Mouse (Mus musculus) lung, postnatal 25 days (tissue): ENCODE data around the gene Olfr457.
"Not testable (repeated sequence)": the region's sequence is repeated elsewhere in the genome, so short reads cannot be mapped to it uniquely, and the experiment has no call there.

Experiments used
- DNase-seq: peaks from one replicate; pipeline ENCODE4 v3.0.0; 2022; ENCODE audit warnings: low spot score

Gene Olfr457

DNA sequence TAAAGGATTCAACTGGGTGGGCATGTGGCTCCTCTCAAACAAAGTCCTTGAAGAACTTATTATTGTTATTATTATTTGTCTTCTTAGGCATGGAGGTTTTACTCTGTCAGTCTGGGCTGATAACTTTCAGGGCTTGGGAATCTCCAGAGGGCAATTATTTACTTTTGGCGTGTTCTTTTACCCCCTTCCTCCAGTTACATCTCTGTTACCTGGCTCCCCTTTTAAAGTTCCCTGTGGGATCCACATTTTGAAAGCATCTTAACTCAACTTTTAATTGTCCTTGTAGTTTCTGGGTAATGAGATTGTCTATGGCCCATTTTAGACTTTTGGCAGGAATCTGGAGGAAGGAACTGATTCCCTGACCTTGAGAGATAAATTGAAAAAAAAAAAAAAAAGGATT lies at the start of gene Olfr457:
Gene Olfr457, minus strand, starts transcription at position 101 of the 400 bp plus-strand sequence.
- DNase-seq = no peak

DNA sequence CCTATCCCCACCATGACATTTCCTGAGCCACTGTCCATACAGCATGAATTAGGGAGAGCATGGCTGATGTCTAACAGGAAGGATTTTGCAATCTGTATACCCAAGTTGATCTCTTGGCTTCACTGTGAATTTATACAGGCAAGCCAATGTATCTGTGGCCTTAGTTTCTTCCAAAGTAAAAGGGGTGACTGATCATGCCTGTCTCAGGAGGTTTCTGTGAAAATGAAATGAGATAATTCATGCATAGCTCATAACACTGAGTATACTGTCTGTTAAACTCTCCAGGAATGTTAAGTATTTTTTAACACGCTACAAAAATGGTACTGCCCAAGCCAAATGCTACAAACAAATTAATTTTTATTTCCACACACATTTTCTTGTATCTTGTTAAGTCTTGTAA lies 37.3 kb upstream of the Olfr457 start:
- DNase-seq = no peak

DNA sequence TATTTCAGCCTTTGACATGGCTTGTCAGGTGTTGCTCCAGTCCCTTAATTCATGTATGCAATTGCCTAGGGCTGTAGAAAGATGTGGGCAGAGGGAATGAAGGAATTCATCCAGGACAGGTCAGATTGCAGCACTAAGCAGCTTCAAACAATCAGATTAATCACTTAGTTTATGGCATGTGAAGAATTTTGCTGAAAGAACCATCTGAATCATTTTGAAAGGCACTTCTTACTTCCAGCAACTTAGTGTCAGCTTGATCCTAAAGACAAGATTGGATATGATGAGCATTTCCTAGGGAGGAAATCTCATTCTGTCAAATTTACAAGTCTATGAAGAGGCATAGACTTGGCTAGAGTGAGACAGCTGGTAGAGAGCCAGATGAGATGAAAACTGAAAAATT lies 33.2 kb upstream of the Olfr457 start:
- DNase-seq = no peak

DNA sequence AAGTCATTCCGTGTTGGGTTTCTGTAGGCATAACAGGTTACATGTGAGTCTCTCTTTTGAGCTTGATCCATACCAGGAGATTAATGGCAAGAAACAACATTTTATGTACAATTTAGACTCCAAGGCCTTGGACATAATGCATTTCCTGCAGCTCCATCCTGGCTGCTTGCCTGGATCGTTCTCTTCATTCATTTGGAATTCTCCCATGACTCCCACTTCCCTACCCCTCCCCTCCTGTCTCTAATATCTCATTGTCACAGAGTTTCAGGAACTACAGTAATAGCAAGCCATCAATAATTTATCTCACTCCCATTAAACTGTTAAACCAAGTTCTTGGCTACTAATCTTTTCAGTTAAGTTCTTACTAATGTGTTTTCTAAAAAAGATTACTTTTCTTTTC lies 27.3 kb upstream of the Olfr457 start:
- DNase-seq = no peak

DNA sequence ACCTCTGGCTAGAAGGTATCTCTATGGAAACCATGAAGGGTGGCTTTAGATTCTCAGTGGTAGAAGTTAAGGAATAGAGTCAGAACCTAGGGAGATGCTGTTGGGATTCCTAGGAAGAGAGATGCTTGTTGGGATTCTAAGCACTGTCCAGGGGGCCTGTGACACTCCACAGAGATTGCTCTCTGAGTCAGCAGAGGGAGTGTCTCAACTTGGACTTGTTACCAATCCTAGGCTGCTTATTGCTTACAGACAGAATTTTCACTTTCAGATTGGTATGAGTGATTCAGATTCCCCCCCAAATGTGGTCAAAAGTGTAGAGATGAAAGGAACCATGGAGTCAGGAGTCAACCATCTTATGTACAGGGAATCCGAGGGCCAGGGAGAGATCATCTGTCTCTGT lies 13.6 kb upstream of the Olfr457 start:
- DNase-seq = no peak

DNA sequence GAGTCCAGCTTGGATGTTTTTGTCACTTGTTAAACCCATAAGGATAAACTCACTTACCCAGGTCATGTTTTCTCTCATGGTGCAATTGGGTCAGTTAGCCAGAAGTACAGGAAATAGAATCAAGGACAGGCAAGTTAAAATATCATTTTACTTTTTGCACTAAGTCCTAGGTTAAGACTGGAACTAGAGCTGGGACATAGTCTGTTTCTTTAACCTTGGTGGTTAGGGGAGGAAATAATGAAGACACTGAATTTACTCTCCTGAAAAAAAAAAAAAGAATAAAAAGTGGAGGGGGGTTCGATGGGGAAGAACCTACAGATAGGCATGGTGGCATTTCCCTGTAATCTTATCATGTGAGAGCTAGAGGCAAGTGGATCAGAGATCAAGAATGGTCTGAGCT lies 11.0 kb upstream of the Olfr457 start, which contains the start of gene Olfr456:
Gene Olfr456, minus strand, starts transcription at position 101 of the 400 bp plus-strand sequence.
- no peak for DNase-seq

DNA sequence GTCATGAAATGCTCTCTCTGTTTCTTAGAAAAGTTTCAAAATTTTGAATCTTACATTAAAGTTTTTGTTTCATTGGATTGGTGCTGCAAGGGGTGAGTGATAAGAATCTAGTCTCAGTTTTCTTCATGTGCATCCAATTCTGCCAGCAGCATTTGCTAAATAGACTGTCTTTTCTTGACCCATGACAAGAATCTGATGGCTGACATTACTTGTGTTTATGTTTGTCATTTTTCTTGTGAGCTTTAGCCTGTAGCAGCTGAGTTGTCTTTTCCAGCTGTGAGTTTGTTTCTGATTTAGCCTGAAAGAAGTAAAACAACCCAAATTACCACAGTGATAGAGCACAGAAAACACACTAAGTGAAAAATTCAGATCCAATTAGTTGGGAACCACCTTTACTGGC lies 8.5 kb upstream of the Olfr457 start:
- DNase-seq = peak; percentile 38

DNA sequence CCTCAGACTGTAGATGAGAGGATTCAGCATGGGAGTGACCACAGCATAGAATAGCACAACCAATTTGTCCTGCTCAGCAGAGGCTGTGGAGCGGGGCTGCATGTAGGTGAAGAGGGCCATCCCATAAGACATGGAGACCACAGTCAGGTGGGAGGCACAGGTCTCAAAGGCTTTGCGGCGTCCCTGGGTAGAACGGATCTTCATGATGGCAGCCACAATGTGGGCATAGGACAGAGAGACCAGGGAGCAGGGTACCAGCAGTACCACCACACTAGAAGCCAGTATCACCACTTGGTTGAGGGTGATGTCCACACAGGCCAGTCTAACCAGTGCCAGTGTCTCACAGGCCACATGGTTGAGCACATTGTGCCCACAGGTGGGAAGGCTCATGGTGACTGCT lies 4.8 kb downstream of the Olfr457 start:
- not testable (repeated sequence) for DNase-seq

DNA sequence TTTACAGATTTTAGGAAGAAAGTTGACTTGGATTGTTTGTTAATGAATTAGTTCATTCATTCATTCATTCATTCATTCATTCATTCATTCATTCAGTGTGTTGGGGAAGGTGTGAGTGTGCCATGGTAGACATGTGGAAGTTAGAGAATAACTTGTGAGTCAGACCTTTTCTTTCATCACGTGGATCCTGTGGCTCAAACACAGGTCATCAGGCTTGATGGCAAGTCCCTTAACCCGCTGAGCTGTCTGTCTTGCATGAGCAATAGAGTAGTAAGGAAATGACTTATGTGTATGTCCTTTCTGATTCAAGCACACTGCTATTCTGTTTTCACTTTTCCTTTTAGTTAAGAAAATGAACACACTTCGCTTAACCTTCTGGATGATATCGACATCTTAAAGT lies 5.6 kb downstream of the Olfr457 start:
- no peak for DNase-seq

DNA sequence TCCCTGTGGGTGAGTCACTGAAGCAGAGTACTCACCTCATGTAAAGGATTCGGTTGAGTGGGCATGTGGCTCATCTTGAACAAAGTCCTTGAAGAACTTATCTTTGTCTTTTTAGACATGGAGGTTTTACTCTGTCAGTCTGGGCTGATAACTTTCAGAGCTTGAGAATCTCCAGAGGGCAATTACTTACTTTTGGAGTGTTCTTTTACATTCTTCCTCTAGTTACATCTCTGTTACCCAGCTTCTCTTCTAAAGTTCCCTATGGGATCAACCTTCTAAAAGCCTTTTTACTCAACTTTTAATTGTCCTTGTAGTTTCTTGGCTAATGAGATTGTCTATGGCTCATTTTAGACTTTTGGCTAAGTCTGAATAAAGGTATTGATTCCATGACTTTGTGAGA lies 11.0 kb downstream of the Olfr457 start, which contains the start of gene Olfr458:
Gene Olfr458, minus strand, starts transcription at position 101 of the 400 bp plus-strand sequence.
- DNase-seq = no peak

DNA sequence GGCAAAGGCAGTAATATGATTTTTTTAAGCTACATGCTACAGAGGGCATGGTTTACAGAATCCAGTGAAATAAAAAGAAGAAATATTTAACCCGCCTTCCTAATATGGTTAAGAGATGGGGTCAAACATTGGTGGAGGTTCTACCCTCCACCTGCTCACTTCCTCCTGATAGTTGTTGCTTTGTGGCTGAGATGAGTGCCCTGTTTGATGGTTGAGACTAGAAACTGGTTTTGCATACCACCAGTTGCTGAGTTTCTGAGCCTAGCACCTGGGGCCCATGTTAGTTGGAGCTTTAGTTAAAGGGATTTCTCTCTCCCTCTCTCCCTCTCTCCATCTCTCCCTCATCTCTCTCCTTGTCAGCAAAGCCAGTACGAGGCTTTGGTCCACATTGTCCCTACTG lies 28.8 kb downstream of the Olfr457 start:
- DNase-seq = no peak

DNA sequence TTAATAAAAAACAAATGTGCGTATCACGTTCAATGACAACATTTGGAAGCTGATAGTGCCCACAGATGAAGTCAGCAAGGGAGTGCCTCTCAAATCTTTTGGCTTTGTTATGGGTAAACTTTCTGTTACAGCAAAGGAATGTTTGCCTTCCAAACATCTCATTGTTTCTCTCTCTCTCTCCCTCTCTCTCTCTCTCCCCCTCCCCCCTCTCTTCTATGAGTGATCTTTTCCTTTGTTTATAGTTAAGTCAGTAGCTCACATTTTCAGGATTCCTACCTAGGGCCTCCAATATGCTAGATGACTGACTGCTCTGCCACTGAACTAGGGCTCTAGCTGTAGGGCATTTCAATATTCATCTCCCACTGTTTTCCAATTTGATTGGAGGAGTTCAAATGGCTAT lies 31.6 kb downstream of the Olfr457 start:
- no peak for DNase-seq

DNA sequence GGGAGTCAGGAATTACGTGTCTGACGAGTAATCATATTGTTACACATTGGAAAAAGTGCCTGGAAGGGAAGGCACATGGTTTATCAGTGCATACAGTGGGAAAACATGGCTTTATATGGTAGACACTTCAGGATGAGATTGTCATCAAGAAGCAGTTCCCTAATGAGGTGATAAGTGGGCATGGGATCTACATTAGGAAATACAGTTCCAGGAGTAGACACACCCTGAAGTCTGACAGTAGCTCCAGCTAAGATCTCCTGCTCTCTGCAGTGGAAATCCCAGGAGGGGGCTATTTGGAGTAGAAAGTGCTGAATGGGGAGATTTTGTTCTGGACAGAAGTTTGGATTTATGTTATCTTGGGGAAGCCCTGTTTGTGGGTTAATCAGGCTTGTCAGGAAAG lies 34.7 kb downstream of the Olfr457 start:
- no peak for DNase-seq

DNA sequence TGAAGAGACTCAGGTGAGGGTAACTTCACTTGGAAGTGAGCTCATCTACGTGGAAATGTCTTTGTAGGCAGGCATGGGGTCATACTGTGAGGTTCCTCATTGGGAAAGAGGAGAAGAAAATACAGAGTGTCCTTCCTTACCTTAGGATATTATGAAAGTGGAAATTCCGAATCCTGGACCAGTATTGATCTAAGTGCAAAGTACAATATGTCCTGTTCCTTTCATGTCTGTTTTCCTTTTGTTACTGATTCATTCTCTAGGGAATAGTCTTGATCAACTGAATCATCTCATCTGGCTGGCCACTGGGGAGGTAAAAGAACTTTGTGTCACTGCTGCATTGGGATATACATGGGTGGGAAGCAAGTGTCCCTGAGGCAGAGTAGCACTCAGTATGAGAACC lies 40.6 kb downstream of the Olfr457 start:
- no peak for DNase-seq

DNA sequence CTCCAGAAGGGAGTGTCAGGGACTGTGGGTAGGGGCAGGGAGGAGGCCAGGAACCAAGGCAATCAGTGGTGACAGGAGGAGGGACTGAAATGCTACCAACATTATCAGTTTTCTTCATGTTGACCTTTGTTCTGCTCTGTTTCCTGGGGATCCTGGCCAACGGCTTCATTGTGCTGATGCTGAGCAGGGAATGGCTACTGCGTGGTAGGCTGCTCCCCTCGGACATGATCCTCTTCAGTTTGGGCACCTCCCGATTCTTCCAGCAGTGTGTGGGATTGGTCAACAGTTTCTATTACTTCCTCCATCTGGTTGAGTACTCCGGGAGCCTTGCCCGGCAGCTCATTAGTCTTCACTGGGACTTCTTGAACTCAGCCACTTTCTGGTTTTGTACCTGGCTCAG lies 41.7 kb downstream of the Olfr457 start, which contains the start of gene Tas2r126:
Gene Tas2r126, plus strand, starts transcription at position 90 of the 400 bp plus-strand sequence.
- no peak for DNase-seq

DNA sequence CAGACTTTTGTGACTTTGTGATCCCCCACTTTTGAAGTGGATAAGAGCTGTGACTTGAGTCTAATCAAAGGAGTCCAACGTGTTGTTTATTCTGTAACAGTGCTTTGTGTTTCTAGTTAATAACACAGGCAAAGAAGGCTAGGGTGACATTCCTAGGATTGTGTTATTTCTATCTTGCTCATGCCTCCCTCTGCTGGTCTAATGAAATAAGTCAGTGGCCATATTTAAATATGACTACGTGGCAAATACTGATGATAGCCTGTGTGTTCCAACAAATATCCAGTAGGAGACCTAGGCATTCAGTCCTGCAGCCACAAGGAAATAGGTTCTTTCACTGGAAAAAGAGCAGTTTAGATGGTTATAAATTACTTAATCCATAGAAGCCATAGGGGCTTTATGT lies 42.6 kb downstream of the Olfr457 start:
- no peak for DNase-seq

DNA sequence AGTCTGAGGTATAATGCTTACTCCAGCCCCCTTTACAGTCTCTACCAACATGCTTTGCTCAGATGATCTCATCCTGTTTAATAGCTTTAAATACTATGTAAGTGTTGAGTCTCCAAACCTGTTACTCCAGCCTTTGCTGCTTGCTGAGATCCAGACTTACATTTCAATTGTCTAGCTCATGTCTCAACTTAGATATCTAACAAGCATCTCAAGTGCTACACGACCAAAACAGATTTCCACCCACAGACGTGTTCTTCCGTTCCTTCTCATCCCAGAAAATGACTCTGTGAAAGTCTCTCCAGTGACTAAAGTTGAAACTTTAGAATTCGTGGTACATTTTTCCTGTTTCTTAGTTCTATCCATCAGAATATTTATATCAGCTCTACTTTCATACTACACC lies 49.8 kb downstream of the Olfr457 start:
- no peak for DNase-seq

DNA sequence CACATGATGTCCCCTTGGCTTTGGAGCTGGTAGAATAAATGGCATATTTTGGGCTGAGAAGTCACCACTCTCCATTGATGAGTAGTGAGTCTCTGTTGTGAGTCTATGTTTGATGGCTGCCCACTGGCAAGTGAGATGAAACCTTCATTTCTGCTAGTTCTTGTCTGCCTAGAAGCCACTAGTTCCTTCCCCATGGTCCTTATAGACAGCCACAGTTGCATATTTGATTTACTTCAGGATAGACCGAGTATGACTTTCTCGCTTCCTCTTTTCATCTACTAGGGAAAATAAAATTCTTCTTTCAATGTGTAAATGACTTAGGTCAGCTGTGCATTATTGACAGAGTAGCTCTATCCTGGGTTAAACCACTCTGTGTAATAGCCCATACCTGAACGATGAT lies 51.7 kb downstream of the Olfr457 start:
- no peak for DNase-seq

DNA sequence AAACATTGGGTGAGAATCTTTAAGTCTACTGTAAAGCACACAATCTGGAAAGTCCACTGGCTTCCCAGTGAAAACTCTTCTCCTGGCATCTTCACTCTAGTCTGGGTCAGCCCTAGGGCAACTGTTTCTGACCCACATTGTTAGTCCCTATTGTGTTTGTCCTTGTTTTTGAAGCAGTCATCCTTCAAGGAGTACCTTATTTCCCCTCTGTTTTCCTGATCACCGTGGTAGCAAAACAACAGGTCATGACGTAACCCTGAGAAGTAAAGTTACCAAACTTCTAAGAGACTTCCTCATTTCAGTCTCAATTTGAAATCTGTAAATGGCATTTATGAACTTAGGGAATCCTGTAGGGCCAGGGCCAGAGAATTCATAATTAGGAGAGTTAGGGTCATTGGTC lies 54.7 kb downstream of the Olfr457 start:
- peak; percentile 64 for DNase-seq

DNA sequence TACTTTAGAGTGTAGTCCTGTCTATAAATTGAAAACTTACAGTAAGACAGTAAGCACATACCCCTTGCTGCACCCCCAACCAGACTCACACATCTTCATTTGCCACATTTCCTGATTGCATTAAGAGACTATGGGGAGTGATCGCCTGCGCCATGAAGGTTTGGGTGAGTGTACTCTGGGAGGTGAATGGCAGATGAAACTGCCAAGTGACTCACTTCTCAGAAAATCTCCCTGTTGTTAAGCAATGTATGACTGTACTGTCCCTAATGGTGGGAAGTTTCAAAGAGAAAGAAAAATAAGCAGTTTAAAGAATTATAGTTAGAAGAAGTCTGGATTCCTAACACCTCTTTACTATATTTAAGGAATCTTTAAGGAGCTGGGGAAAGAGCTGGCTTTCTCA lies 56.7 kb downstream of the Olfr457 start:
- no peak for DNase-seq
